Mouse (Mus musculus) testis, adult 2 months (tissue): ENCODE measurements at regions not wholly inside any gene's neighbourhood (a gene's known extent, or its start where the extent isn't known, plus 50 kb on each side); places are given as distances from the start of the nearest gene placed in this dataset.
A peak's percentile ranks its signal among the peaks of the same experiment; 100 is the strongest.

Experiments used
- CTCF ChIP-seq: fragments of 200-500 bp; IDR thresholded peaks from 2 replicates; pipeline ENCODE4 v1.5.1; 2012; ENCODE audit warnings: low read depth, mild to moderate bottlenecking, inconsistent platforms, low read length, moderate library complexity; ENCODE audit not compliant: control insufficient read depth, insufficient read depth, insufficient replicate concordance
- POLR2A ChIP-seq: fragments of 200-500 bp; IDR thresholded peaks from 2 replicates; pipeline ENCODE4 v1.6.1; 2012; ENCODE audit warnings: low read depth, mild to moderate bottlenecking, inconsistent platforms, low read length, moderate library complexity; ENCODE audit not compliant: control insufficient read depth

GRCm38 (mm10) chr3:80079801-80080418, 195.6 kb downstream of the Fam198b start:
- TF ChIP-seq POLR2A = no peak
- TF ChIP-seq CTCF = peak; percentile 68; the same call in 1 of the 2 replicates
